Mouse (Mus musculus) left cerebral cortex, postnatal 25 days (tissue): ENCODE data around the gene Ankrd54. TPM values are rescaled to one million over a fixed set of nuclear protein-coding genes. Genes with fewer than 3 reads are reported as not detected.

Experiments used
- DNase-seq, 2 experiments: peaks; one replicate each; pipeline ENCODE4 v3.0.0; 2022; ENCODE audit warnings: low spot score in 2 of 2, mixed read lengths in 1 of 2
- intact Hi-C: fragments of 180-260 bp; cut with DNase I; formaldehyde crosslinking; loops from one replicate; pipeline ENCODE4 v1.15.1; 2025
- total RNA-seq, 2 experiments: library from RNA; stranded (reverse); gene quantifications; 2 replicates each; pipeline ENCODE4 v1.2.3; 2021

Ankrd54 gene
- total RNA-seq, 2 experiments from 2014 or later = 19.1 to 21.1 TPM

DNA sequence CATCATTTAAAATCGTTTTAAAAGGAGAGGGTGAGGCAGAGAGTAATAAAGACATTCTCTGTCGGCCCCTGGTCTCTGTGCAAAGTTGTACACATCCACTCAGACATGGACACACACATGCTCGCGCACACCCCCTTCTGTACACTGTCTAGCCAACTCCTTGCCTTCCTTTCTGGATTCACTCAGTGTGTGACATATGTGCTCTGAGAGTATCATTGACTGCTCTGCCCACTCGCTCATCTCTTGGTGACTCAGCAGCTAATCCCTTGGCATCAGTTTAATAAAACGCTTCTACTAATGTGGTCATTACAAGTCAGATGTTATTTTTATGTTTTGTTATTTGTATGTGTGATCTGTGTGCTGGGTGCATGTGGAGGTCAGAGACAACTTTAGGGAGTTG lies 29.6 kb upstream of the Ankrd54 start:
- DNase-seq = no peak
- intact Hi-C loops = loop anchor here (5.0 kb wide), 2 partner anchors 35 to 55 kb away; no protein-coding TSS in a partner anchor

DNA sequence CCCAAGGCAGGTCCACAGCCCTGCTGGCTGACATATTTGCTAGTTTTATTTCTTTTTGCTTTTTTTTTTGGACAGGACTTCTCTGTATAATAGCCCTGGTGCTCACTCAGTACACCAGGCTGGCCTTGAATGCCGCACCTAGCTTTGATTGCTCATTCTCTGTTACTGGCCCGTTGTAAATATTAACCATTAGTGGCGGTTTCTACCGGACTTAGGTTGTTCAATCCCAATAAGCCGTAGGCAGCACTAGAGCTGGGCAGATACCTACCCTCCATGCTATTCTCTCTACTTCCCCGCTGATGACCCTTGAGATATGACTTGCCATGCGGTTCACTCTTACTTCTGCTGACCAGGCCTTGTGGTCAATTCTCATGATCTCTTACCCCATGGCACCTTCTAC lies 16.9 kb upstream of the Ankrd54 start:
- no peak for DNase-seq
- intact Hi-C loops = no loop called here

DNA sequence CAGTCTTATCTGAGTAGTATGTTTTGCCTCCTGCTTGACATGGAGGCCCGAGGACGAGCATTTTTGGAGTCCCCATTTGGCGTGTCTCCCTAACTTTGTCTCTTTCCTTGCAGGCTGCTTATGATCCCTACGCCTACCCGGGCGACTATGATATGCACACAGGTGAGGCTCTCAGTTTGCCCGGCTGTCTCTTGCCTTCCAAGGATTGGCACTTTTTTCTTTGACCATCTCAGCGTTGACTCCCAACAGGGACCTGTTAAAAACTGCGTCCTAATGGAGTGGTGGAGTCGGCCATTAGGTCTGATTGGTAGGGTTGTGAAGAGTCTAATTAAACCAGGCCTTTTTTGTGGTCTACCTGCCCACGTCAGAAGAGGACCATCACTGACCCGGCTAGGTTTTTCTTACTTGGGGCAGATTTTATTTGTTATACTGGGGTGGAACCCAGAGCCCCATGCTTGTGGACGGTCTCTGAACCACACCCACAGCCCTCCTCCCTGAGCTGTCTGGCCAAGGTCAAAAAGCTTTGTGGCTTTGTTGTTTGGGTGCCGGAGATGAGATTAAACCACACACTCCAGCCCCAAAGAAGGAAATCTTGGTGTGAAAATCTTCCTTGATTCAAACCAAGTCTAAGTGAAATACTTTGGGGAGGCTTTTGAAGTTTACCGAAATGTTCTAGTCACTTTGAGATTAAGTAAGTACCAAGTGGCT lies 13.1 kb upstream of the Ankrd54 start:
- intact Hi-C loops = no loop called here
- DNase-seq = no peak

DNA sequence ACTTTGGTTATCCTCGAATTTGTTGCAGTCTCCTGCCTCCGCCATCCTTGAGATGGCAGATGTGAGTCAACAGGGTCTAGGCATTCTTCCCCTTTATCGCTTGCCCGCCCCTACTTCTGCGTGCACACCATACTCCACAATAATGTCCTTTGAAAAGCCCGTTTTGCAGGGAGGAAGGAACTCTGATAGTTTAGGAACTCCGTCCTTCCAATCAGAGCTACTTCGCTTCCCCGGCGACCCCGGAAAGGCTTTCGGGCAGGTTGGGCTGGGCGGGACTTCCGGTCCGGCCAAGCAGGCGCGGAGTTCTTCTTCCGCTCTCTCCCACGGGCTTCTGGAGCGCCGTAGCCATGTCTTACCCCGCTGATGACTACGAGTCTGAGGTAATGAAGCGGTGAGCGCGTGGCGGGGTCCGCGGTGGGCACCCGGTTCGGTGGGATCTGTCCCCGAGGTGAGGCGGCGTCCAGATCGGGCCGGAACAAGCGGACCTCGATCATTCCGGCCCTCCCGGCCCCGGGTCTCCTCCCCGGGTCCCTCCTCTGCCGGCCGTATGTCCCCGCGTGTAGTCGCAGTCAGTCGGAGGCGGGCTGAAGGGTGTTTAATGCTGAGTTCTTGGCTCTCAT lies 12.3 kb upstream of the Ankrd54 start, which contains the start of gene Eif3l:
Gene Eif3l, plus strand, starts transcription at position 267 of the 620 bp plus-strand sequence.
- peak; percentile 87 to 93 for DNase-seq
- intact Hi-C loops = loop anchor here (5.0 kb wide), 1 partner anchor 158 kb away; no protein-coding TSS in a partner anchor

DNA sequence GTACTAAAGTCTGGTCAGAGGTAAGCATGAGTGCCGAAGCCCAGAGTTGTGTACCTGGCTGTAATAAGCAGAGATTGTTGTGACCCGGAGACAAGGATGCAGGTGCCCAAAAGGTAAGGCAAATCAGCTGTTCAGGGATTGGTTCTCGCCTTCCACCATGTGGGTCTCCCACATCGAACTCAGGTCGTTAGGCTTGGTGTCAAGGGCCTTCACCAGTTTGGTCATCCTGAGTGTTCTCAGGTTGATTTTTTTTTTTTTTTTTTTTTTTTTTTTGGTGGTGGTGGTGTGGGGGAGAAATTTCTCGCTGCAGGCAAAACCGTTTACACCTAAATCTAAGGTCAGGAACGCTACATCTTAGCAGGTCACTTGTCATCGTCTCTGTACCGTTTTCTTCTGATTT lies 11.8 kb upstream of the Ankrd54 start:
- intact Hi-C loops = loop anchor here (5.0 kb wide), 1 partner anchor 157 kb away; no protein-coding TSS in a partner anchor
- no peak for DNase-seq

DNA sequence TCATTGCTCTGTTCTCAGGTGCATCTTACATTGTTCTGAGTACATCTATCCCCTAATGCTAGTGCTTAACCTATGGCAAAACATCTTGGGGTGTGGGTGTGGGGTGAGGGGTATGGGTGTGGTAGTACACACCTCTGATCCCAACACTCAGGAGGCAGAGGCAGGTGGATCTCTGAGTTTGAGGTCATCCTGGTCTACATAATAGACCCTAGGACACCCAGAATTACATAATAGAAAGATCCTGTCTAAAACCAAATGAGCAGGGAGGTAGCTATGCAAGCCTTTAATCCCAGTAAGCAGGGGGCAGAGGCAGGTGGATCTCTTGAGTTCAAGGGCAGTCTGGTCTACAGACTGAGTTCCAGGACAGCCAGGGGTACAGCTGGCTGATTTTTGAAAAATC lies 11.1 kb upstream of the Ankrd54 start:
- intact Hi-C loops = loop anchor here (5.0 kb wide), 1 partner anchor 156 kb away; no protein-coding TSS in a partner anchor

DNA sequence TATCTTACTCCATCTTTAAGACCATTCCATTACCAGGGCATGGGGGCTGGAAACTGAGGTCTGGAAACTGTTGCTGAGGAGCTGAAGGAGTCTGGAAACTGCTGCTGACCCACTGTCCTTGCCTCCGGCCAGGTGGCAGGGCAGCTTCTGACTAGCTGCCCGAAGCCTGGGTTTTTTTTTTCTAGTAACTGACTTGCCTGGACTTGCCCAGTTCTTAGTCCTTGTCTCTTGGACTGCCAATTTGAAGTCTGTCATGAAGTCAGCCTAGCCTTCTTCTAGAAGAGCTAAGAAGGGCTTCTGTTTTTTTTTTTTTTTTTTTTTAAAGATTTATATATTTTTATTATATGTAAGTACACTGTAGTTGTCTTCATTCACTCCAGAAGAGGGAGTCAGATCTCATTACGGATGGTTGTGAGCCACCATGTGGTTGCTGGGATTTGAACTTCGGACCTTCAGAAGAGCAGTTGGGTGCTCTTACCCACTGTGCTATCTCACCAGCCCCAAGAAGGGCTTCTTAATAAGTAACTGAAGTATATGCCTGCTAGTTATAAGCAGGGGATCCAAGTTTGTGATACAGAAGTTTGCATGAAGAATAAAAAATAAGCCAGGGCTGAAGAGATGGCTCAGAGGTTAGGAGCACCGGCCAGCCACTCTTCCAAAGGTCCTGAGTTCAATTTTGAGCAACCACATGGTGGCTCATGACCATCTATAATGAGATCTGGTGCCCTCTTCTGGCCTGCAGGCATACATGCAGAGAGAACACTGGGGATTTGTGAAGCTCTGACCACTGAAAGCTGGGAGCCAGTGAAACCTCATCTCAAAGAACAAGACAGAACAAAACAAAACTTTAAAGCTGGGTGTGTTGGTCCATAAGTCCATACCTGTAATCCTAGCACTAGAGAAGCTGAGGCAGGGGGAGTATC lies 8.7 kb upstream of the Ankrd54 start:
- intact Hi-C loops = loop anchor here (2.0 to 5.0 kb wide), 2 partner anchors 35 to 154 kb away; no protein-coding TSS in a partner anchor
- DNase-seq = peak in 1 of 2 experiments; percentile 51

More for the DNA sequence above, 11.1 kb upstream of the Ankrd54 start:
- no peak for DNase-seq

DNA sequence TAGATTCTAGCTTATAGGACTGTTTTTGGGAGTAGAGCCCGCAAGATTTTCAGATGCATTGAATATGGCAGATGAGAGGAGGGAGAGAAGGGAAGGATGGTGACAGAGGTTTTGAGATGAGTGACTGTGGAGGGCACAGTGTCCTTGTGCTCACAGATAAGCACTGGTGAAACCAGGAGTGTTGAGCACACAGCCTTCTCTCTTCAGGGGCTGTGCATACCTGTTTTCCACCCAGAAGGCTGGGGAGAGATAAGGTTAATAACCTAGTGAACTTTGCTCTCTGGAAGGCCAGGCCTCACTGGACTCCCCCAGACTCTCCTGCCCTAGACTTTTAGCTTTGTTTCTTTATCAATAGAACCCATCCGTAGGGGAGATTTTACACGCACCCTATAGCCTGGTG lies 5.7 kb upstream of the Ankrd54 start:
- no peak for DNase-seq
- intact Hi-C loops = no loop called here

DNA sequence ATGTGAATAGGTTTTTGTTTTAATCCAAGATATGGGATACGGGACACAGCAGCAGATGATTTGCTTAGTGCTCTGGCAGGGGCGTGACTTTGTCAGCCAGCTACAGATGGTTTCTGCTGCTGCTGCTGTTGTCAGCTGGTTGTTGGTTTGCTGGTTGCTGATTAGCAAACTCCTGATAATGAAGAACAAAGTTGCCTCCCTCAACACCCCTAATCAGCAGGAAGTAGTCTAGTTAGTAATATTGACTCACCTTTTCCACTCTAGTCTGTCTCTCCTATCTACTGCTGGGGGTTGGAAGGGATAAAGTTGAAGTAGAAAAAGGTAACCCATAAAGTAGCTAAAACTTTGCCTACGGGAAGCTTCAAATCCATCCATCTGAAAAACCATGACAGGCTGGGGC lies 4.9 kb upstream of the Ankrd54 start:
- no peak for DNase-seq
- intact Hi-C loops = no loop called here

DNA sequence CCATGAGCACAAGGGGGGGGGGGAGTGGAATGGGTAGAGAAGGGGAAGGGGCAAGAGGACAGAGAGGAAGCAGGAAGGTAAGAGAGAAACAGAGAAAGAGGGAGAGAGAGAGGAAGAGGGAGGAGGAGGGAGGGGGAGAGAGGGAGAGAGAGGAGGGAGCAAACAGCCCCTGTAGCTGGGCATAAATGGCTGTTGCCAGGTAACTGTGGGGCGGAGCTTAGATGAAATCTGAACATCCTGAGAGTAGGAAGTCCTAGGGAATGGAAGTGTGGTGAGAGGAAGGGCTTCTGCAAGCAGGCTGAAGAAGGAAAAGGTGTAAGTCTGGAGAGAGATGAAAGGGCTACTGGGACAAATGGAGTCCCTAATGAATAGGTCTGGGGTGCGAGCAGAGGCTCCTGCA lies 3.6 kb upstream of the Ankrd54 start:
- intact Hi-C loops = no loop called here
- DNase-seq = no peak

DNA sequence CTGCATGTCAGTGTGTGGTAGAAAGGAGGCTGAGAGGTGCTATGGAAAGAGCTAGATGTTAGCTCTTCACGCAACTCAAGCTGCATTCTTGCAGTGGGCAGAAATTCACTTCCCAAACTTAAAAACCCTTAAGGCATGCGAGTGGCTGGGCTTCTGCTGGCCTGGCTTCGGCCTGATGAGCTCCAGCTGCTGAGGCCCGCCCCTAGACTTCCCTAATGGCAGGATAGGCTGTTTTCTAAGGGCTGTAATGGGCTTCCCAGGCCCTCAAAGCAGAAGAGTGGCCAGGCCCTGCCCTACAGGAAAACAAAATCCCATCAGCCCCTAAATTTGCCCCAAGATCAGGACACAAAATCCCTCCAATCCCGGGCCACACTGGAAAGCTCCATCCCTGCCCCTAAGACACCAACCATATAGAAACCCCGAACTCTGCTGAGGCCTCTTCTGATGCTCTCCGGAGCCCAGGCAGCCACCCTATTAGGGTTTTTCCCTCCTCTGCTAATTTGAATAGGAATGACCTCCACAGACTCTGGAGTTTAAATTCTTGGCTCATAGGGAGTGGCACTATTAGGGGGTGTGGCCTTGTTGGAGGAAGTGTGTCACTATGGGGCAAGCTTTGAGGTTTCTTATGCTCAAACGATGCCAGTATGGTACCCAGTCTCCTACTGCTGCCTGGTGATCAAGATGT lies 2.5 kb upstream of the Ankrd54 start:
- DNase-seq = no peak
- intact Hi-C loops = no loop called here

DNA sequence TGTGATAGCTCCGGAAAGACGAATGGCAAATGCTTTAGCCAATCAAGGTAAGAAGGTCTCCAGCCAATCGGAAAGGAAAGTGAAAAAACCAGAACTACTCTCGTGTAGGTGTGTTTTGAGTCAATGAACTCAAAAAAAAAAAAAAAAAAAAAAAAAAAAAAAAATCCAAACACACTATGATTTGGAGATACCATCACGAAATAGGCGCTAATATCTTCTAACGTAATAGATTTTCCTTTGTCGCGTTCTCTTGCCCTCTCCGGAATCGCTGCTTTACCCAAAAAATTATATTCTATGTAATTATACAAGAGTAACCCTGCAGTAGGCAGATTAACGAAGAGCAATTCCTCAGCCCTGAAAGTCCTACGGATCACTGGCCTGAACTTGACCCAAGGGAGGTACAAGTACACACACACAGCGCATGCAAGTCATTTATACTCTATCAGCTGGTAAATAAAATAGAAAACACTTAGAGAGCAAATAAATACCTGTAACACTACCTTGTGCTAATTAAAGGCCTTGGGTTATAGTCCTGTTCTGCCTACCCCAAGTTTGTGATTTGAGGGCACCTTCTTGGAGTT lies 557 bp upstream of the Ankrd54 start:
- intact Hi-C loops = no loop called here
- no peak for DNase-seq

DNA sequence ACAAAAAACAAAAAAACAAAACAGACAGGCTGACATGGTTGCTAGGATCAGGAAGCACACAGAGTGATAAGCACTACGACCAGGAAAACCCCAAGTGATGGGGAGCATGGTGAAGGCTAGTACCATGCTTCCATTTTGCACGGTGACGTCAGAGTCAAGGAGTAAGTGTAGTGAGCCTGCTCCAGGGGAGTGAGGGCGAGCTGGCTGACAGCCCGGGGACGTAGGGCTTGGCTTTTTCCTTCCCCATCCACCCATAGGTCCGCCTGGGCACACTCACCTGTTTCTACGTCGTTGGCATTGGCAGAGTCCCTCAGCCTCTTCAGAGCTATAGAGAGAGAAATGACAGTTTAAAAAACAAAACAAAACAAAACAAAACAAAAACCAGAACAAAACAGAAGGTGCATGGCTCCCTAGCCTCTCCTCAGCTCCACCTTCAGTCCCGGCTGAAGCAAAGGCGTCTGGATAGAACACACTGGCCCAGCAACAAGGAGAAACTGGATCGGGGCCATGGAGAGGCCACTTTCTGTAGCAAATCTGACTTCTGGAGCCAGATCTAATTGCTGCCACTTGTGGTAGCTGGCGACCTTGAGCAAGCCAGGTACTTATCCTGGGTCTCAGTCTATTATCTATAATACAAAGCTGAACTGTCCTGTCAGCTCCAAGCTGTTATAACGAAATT lies 1.7 kb downstream of the Ankrd54 start:
- DNase-seq = no peak
- intact Hi-C loops = no loop called here

DNA sequence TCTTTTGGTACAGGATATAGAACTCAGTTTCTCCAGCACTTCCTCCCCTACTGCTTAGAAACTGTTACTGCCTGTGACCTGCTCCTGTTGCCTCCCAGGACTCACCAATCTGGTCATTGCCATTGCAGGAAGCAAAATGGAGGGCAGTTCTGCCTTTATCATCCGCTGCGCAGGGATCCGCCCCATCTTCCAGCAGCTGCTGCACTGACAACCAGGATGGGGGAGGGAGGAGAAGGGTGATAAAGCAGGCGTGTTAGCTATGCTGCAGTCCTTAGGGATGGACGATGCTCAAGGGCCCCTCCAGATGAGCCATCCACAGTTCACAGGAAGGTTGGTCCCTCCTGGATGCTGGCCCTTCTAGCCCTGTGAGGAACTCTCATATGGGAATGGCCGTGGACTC lies 4.8 kb downstream of the Ankrd54 start:
- DNase-seq = no peak
- intact Hi-C loops = no loop called here

DNA sequence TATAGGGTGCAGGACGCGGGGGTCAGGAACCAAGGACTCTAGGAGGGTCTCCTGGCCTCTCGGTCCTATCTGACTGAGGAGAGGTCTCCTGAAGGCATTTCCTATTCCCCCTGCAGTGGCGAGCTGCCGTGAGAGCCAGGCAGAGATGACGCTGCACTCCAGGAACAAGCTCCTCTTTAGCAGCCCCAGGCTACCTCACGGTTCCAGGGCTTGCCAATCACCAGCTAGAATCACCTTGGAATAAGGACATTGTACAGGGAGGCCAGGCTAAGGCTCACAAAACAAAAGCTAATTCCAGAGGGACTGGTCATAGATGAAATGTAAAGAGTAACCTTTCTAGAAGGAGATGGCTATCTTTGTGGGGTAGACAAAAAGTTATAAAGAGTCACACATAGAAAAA lies 6.1 kb downstream of the Ankrd54 start:
- no peak for DNase-seq
- intact Hi-C loops = no loop called here

DNA sequence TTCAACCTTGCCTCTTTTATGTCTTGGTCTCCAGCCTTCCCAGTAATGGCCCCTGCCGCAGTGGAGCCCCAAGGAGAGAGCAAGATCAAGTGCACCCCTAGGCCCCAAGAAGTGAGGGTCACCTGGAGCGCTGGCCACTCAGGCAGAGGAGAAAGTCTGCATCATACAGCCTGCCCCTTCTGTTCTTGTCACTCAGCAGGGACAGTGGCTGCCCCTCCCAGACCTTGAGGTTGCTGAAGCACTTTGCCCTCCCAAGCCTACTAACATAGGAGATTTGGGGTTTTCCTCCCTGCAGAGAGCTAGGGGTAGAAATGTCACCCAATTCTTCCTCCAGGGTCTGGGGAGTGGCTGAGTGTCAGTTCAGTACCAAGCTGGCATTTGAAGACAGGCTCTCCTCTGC lies 10.3 kb downstream of the Ankrd54 start:
- DNase-seq = no peak
- intact Hi-C loops = no loop called here

DNA sequence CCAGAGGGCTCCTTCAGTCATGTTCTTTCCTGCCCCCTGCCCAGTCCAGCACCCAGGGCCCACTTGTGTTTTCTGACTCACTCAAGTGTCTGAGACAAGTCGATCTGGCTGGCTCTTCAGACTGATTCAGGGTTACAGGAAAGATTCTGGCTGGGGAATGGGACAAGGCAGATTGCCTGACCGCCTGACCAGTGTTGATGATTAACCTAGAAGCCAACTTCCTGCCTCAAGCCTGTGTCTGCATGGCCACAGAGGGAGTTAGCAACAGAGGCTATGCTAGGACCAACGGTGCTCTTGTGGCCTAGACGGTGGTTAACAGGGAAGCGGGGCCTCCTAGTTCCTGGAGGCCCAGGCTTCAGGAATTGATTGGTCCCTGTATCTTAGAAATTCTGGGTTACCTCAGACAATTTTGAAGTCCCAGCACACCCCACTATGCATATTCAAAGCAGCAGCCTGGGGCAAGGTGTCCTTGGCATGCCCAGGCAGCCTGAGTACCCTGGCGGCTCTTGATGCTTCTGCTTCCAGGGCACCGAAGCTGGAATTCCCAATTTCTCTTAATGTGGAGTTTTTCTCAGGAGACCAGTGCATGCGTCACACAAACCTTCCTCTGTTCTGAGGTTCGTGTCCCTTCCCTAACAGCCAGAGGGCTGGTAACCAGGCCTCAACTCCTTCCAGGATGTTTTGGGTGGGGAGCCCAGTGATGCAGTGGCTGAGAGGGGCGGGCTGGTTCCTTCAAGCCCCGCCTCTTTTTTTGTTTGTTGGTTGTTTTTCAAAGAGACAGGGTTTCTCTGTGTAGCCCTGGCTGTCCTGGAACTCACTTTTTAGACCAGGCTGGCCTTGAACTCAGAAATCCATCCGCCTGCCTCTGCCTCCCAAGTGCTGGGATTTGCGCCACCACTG lies 11.0 kb downstream of the Ankrd54 start:
- intact Hi-C loops = no loop called here
- DNase-seq = no peak

DNA sequence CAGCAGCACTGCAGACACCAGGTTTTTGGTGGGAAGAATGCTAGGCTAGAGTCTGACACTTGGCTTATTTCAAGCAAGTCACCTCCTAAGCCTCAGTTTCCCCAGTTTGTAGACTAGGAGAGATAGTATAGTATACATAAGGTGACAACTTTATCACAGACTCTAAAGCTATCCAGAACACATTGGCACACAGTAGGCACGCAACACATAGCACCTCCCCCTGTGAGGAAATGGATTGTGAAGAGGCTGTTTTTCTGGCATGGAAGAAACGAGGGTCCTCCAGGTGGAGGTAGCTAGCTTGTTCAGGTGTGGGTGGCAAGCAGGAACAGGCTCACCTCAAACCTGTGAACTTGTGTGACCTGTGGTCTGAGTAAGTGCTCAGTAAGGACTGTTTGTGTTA lies 11.7 kb downstream of the Ankrd54 start:
- DNase-seq = no peak
- intact Hi-C loops = no loop called here
